In the genomic region with DNA sequence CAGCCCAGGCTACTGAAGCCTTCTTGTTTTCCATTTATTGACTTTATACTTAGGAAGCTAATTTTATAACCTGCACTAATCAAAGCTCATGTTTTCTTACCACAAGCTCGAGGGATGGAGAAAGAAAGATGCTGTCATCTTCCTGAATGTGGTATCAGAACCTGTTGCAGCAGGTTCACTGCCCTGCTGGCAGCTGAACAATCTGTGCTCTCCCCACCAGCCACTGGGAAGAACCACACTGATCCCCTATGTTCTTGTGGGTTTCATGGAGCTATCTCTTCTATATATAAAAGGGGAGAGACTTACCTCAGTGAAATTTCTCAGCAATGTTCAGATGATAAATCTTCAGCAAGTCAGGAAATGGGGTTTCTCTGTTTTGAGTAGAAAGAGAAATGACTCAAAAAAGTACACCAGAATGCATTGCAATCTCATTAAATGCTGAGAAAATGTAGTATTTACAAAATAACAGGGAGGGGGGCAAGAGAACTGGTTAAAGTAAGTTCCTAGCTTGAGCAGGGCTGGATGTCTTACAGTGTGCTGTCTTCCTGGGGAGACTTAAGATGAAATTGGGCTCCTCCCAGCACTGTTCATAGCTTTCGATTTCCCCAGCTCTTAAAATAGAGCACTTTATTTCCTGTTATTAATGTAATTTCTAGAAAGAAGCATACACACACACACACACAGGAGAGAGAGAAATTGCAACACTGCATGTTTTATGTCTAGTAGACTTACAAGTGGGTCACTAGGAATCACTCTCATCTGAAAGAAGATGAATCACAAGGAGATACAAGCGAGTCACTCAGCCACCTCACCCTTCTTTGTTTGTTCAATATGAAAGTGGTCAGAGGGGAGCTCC, we compare ENCODE assay signal across 8 mouse cellular contexts. TPM values are rescaled to one million over a fixed set of nuclear protein-coding genes. Genes with fewer than 3 reads are reported as not detected.
A peak's percentile ranks its signal among the peaks of the same experiment; 100 is the strongest.
DNase-seq lines count a peak whose midpoint lies in the region; ATAC-seq and TF ChIP-seq lines count a peak whose summit lies in the region.
"Not testable (repeated sequence)": the region's sequence is repeated elsewhere in the genome, so short reads cannot be mapped to it uniquely, and the experiment has no call there.
"Had no signal": no experiment of that assay in that cellular context is flagged by ENCODE, and none has a peak within 500 bp of the region (broad histone marks: within the 10 kb centered on the region; RNA-seq: fewer than 3 reads in every experiment).

Mndal (minus strand) TSS at position 568 of the 856 bp plus-strand sequence.
Ifi203 (minus strand) TSS at position 749 of the 856 bp plus-strand sequence.

- TF ChIP-seq CTCF in small intestine, adult 2 months (IDR thresholded peaks at IDR 0.05; ENCODE audit: extremely low read depth, insufficient read length, insufficient replicate concordance, low read depth, low read length), result not testable (repeated sequence)

- peak within 1 kb of the TSS; percentile 49; the same call in 1 of the 2 replicates for H3K27ac ChIP-seq in small intestine, adult 2 months (ENCODE audit: insufficient read depth, low read depth, low read length)

- 21% methylated on average over 3 of the region's 3 CpGs for WGBS in small intestine, adult 2 months

- peak; percentile 32 for DNase-seq in CD4-positive, CD25-positive, alpha-beta regulatory T cell, adult 2 months (ENCODE audit: low read depth, low spot score)
- DNase-seq in adrenal gland, postnatal 10 days, result not testable (repeated sequence)
- peak; percentile 50 for DNase-seq in heart, adult 8-10 months (ENCODE audit: low spot score)

- peak within 1 kb of the TSS; percentile 42 for H3K4me3 ChIP-seq in small intestine, adult 2 months (ENCODE audit: low read depth, low read length)

- H3K4me1 ChIP-seq in small intestine, adult 2 months (ENCODE audit: control insufficient read depth, insufficient read depth, insufficient read length, low read length), result not testable (repeated sequence)

- not testable (repeated sequence) for H3K36me3 ChIP-seq in small intestine, adult 2 months (ENCODE audit: control insufficient read depth, insufficient read depth, low read length)

- TF ChIP-seq POLR2A in small intestine, adult 2 months (IDR thresholded peaks at IDR 0.05; ENCODE audit: low read depth, low read length), result not testable (repeated sequence)

- H3K27me3 ChIP-seq in small intestine, adult 2 months (ENCODE audit: control insufficient read depth, insufficient read depth, low read length), result not testable (repeated sequence)

- ATAC-seq in common myeloid progenitor, adult 5-6 weeks (replicated peaks; ENCODE audit: low read depth, poor library complexity, severe bottlenecking), result peak; percentile 58
- peak; percentile 83 for ATAC-seq in inflammation-experienced regulatory T-cells, adult 6 months
- peak; percentile 64 for ATAC-seq in megakaryocyte, adult 5-6 weeks (ENCODE audit: poor library complexity, severe bottlenecking)

RNA-seq across cellular contexts. Expression of gene Mndal, which starts in this region (rescaled TPM):
- total RNA-seq in adrenal gland, postnatal 10 days (2021), result 10 to 100 TPM; 13.9 to 15.0 TPM
- 122 and 152 TPM in 2 replicates for total RNA-seq in common myeloid progenitor, adult 5-6 weeks (2017)
- total RNA-seq in heart, adult 8-10 months (2022), result 10 to 100 TPM in 3 of 4 experiments, 1 to 10 TPM in 1; 8.1 to 16.2 (median 12.3) TPM
- 100 to 1,000 TPM; 399 to 475 (median 464) TPM for polyA plus RNA-seq in inflammation-experienced regulatory T-cells, adult 6 months (2017; shearing (Covaris generic))
- total RNA-seq in megakaryocyte, adult 5-6 weeks (2015), result 360 and 361 TPM in 2 replicates
- total RNA-seq in megakaryocyte, adult 5-6 weeks (2017), result 254 and 258 TPM in 2 replicates
- 0.19 and 0.33 TPM in 2 replicates for polyA plus RNA-seq in small intestine, adult 2 months (2012; rRNA removed)

RNA-seq across cellular contexts. Expression of gene Ifi203, which starts in this region (rescaled TPM):
- total RNA-seq in adrenal gland, postnatal 10 days (2021), result 10 to 100 TPM in 1 of 2 experiments, 1 to 10 TPM in 1; 8.6 to 12.1 TPM
- total RNA-seq in common myeloid progenitor, adult 5-6 weeks (2017), result 81.0 and 93.4 TPM in 2 replicates
- total RNA-seq in heart, adult 8-10 months (2022), result 10 to 100 TPM in 3 of 4 experiments, 1 to 10 TPM in 1; 8.5 to 14.2 (median 12.0) TPM
- polyA plus RNA-seq in inflammation-experienced regulatory T-cells, adult 6 months (2017; shearing (Covaris generic)), result 100 to 1,000 TPM; 241 to 353 (median 324) TPM
- 263 and 285 TPM in 2 replicates for total RNA-seq in megakaryocyte, adult 5-6 weeks (2015)
- total RNA-seq in megakaryocyte, adult 5-6 weeks (2017), result 122 and 154 TPM in 2 replicates
- 1.4 and 2.3 TPM in 2 replicates for polyA plus RNA-seq in small intestine, adult 2 months (2012; rRNA removed)
- polyA plus RNA-seq: hindbrain, embryonic 10.5 days had no signal

Comparison
In these comparisons a context has a peak if more than half of its experiments do, and no peak if none do; other contexts are left out.
1. RNA of gene Mndal (polyA plus RNA-seq): 399 to 475 TPM in inflammation-experienced regulatory T-cells, adult 6 months; 0.19 to 0.33 TPM in small intestine, adult 2 months; every median in the first group is over 100 times any median in the second.
2. RNA of gene Ifi203 (polyA plus RNA-seq): 241 to 353 TPM in inflammation-experienced regulatory T-cells, adult 6 months; 1.4 to 2.3 TPM in small intestine, adult 2 months; every median in the first group is over 10 times any median in the second.
3. Peak in every context shown above with its lines, with median percentiles within 50 percentile points of each other: ATAC-seq.